Mouse (Mus musculus) CH12.LX (cell line): ENCODE results near the gene Mapk9. TPM values are rescaled to one million over a fixed set of nuclear protein-coding genes. Genes with fewer than 3 reads are reported as not detected.

Experiments
- DNase-seq: peaks from one replicate; pipeline ENCODE4 v3.0.0-alpha.2; 2013; ENCODE audit errors: extremely low read depth
- H3K27ac ChIP-seq: 2 replicates; pipeline ENCODE4 v1.5.1; 2012; ENCODE audit warnings: low read depth, mild to moderate bottlenecking, control low read depth, moderate library complexity; ENCODE audit not compliant: insufficient read depth
- H3K27me3 ChIP-seq: replicated peaks from 2 replicates; pipeline ENCODE3; 2012; ENCODE audit warnings: inconsistent platforms
- H3K36me3 ChIP-seq, 2 experiments: replicated peaks in 1 of 2; 2 replicates each; pipeline versions ENCODE3 to v1.6.1; 2012; ENCODE audit warnings: inconsistent platforms in 1 of 2, low read length in 1 of 2, mild to moderate bottlenecking in 1 of 2, mixed read lengths in 1 of 2, moderate library complexity in 1 of 2; ENCODE audit not compliant: control insufficient read depth in 1 of 2, insufficient read depth in 1 of 2
- H3K4me1 ChIP-seq, 2 experiments: 2 replicates each; pipeline ENCODE4 v1.6.1; 2012; ENCODE audit warnings: inconsistent platforms in 1 of 2, moderate library complexity in 1 of 2; ENCODE audit not compliant: insufficient read depth in 2 of 2, control insufficient read depth in 1 of 2
- H3K4me2 ChIP-seq: 2 replicates; pipeline ENCODE4 v1.6.1; 2012; ENCODE audit warnings: low read depth, mild to moderate bottlenecking, control low read depth; ENCODE audit not compliant: poor library complexity, insufficient read depth, severe bottlenecking
- H3K4me3 ChIP-seq, 3 experiments: fragments of 150-350 bp in 1 of 3; sonication (generic) in 1 of 3; replicated peaks in 1 of 3; 2 replicates each; pipeline versions ENCODE3 to v1.5.1; 2011 to 2012; ENCODE audit warnings: low read depth in 2 of 3, low read length in 2 of 3, mild to moderate bottlenecking in 2 of 3, moderate library complexity in 2 of 3, control low read depth in 1 of 3, improper control_type of control experiment in 1 of 3, inconsistent platforms in 1 of 3, mixed read lengths in 1 of 3; ENCODE audit not compliant: poor library complexity in 1 of 3
- H3K79me2 ChIP-seq: replicated peaks from 2 replicates; pipeline ENCODE4 v1.6.1; 2012; ENCODE audit warnings: mild to moderate bottlenecking, moderate library complexity; ENCODE audit not compliant: control insufficient read depth, poor library complexity, insufficient read depth, severe bottlenecking; ENCODE audit errors: extremely low read depth
- H3K9ac ChIP-seq: 2 replicates; pipeline ENCODE4 v1.6.1; 2012; ENCODE audit warnings: low read depth, mild to moderate bottlenecking, control low read depth, moderate library complexity; ENCODE audit not compliant: insufficient read depth
- H3K9me3 ChIP-seq: replicated peaks from 2 replicates; pipeline ENCODE3; 2012; ENCODE audit warnings: low read length, inconsistent platforms, mixed read lengths
- CHD2 ChIP-seq: IDR thresholded peaks from 2 replicates; pipeline ENCODE4 v1.6.1; 2011; ENCODE audit warnings: low read length, improper control_type of control experiment
- CTCF ChIP-seq, 2 experiments: IDR thresholded peaks in 1 of 2; conservative IDR thresholded peaks in 1 of 2; 2 replicates each; pipeline ENCODE4 v1.5.1; 2011 to 2012; ENCODE audit warnings: low read depth in 2 of 2, low read length in 2 of 2, improper control_type of control experiment in 1 of 2, inconsistent platforms in 1 of 2, mild to moderate bottlenecking in 1 of 2, moderate library complexity in 1 of 2
- E2F4 ChIP-seq: IDR thresholded peaks from 2 replicates; pipeline ENCODE4 v1.6.1; 2011; ENCODE audit warnings: low read depth, low read length, improper control_type of control experiment; ENCODE audit not compliant: insufficient replicate concordance
- EP300 ChIP-seq: IDR thresholded peaks from 2 replicates; pipeline ENCODE4 v1.6.1; 2011; ENCODE audit warnings: low read length, improper control_type of control experiment
- ETS1 ChIP-seq: conservative IDR thresholded peaks from 2 replicates; pipeline ENCODE4 v1.6.1; 2012; ENCODE audit warnings: low read depth, mild to moderate bottlenecking, inconsistent platforms, low read length, improper control_type of control experiment, moderate library complexity
- JUN ChIP-seq: IDR thresholded peaks from 2 replicates; pipeline ENCODE4 v1.6.1; 2011; ENCODE audit warnings: low read depth, mild to moderate bottlenecking, low read length, improper control_type of control experiment, moderate library complexity; ENCODE audit not compliant: insufficient read depth
- JUND ChIP-seq: conservative IDR thresholded peaks from 2 replicates; pipeline ENCODE4 v1.6.1; 2011; ENCODE audit warnings: low read depth, low read length, improper control_type of control experiment
- NRF1 ChIP-seq: IDR thresholded peaks from 2 replicates; pipeline ENCODE4 v1.6.1; 2014; ENCODE audit warnings: low read depth, mild to moderate bottlenecking, inconsistent platforms, low read length, improper control_type of control experiment, moderate library complexity
- PAX5 ChIP-seq: IDR thresholded peaks from 2 replicates; pipeline ENCODE4 v1.6.1; 2012; ENCODE audit warnings: low read length, inconsistent platforms, mixed read lengths
- TBP ChIP-seq: conservative IDR thresholded peaks from 2 replicates; pipeline ENCODE4 v1.6.1; 2011; ENCODE audit warnings: low read depth, low read length, improper control_type of control experiment
- dilution Hi-C: fragments of 300-500 bp; cut with MboI; formaldehyde crosslinking; loops from 2 replicates; pipeline ENCODE4 v1.14.3; 2020; ENCODE audit warnings: low sequenced_read_pairs; ENCODE audit not compliant: extremely low pct_unique_long_range_greater_than_20kb, extremely low pct_ligation_motif_present
- in situ Hi-C: fragments of 300-500 bp; cut with MboI; formaldehyde crosslinking; loops from 3 replicates; pipeline ENCODE4 v1.14.3; 2019; ENCODE audit warnings: low sequenced_read_pairs, low pct_ligation_motif_present, low pct_unique_long_range_greater_than_20kb, mixed read lengths
- polyA plus RNA-seq: library from polyadenylated mRNA; unstranded; fragments of >175 nt; gene quantifications from 2 replicates; pipeline ENCODE4 v1.2.1, GENCODE M21; 2012; ENCODE audit warnings: low read depth; ENCODE audit not compliant: insufficient read length
- total RNA-seq, 2 experiments: library from RNA; depleted of rRNA; stranded (reverse); fragments of 300-350 nt in 1 of 2; fragments of >200 nt in 1 of 2; gene quantifications; 2 replicates each; pipeline ENCODE4 v1.2.3; 2012 to 2014

Gene Mapk9
- total and polyA plus RNA-seq, 3 experiments, result 22.0 to 36.8 (median 29.3) TPM

- H3K79me2 ChIP-seq, result no peaks in the 10 kb centered on the region
- dilution Hi-C loops (no loop called here), in situ Hi-C loops (no loop called here)
- H3K9me3 ChIP-seq, result no peaks in the 10 kb centered on the region
- no peak overlapping the region for H3K27ac ChIP-seq
- H3K4me2 ChIP-seq, result no peak overlapping the region
- no peak for DNase-seq
- TF ChIP-seq CHD2 (no peak), CTCF (conservative IDR thresholded peaks at IDR 0.05 in 1 of 2, IDR thresholded peaks at IDR 0.05 in 1 of 2; ENCODE audit: low read depth in 2 of 2, low read length in 2 of 2) (peak in 1 of 2 experiments; percentile 16; a peak in 1 of 4 replicates)
- no peak overlapping the region for H3K4me3 ChIP-seq
- H3K27me3 ChIP-seq, result peaks cover 69% of the 10 kb centered on the region
- peaks cover 0 to 5% of the 10 kb centered on the region in 2 experiments; a peak in 2 of 4 replicates for H3K4me1 ChIP-seq
- no peaks in the 10 kb centered on the region for H3K36me3 ChIP-seq
- H3K9ac ChIP-seq, result no peak overlapping the region
Measured at GRCm38 (mm10) chr11:49927169-49927568, 80.6 kb downstream of the Mapk9 start.

- no peak for DNase-seq
- H3K36me3 ChIP-seq, result no peaks in the 10 kb centered on the region
- dilution Hi-C loops (no loop called here), in situ Hi-C loops (no loop called here)
- H3K9me3 ChIP-seq, result no peaks in the 10 kb centered on the region
- no peak overlapping the region for H3K9ac ChIP-seq
- peaks cover 0 to 5% of the 10 kb centered on the region in 2 experiments; a peak in 2 of 4 replicates for H3K4me1 ChIP-seq
- H3K4me3 ChIP-seq, result no peak overlapping the region
- no peak for TF ChIP-seq EP300
- H3K27me3 ChIP-seq, result peaks cover 72% of the 10 kb centered on the region
- H3K79me2 ChIP-seq, result no peaks in the 10 kb centered on the region
- H3K27ac ChIP-seq, result no peak overlapping the region
- no peak overlapping the region for H3K4me2 ChIP-seq
Measured at GRCm38 (mm10) chr11:49927670-49928069, 81.1 kb downstream of the Mapk9 start.

DNA sequence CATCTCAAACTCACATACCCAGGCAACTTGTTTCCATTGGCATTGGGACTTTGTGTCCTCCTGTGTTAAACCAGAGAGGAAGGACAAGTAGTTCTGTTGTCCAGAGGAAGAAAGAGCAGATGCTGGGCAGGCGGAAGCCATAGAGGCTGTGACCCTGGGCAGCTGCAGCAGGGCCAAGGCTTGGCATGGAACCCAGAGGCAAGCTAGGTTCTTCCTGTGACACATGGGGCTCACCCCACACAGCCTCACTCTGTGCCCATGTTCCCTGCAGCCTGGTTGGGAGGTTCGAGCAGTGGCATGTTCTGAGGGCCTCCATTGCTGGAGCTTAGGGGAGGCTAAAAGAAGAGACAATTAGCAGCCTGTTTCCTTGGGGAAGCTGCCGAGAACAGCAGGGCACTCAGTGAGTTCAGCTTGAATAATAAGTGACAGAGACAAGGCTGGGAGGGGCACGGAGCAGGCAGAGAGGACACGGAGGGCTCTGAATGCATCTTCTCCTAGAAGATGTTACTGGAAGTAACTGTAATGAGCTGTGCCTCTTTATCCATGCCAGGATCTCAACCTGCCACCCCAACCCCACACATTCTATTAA, 84.6 kb downstream of the Mapk9 start:
- Histone ChIP-seq H3K9ac (no peak overlapping the region), H3K9me3 (no peaks in the 10 kb centered on the region), H3K4me2 (no peak overlapping the region), H3K36me3 (no peaks in the 10 kb centered on the region), H3K4me3 (no peak overlapping the region), H3K4me1 (peaks cover 0 to 4% of the 10 kb centered on the region in 2 experiments; a peak in 2 of 4 replicates), H3K27me3 (peaks cover 82% of the 10 kb centered on the region), H3K79me2 (no peaks in the 10 kb centered on the region), H3K27ac (no peak overlapping the region)
- dilution Hi-C loops (no loop called here), in situ Hi-C loops (no loop called here)
- no peak for DNase-seq
- TF ChIP-seq PAX5 (no peak), EP300 (no peak), JUND (no peak), ETS1 (no peak), TBP (no peak), JUN (no peak), NRF1 (no peak), E2F4 (no peak)
